Mouse (Mus musculus): ENCODE measurements around the gene Hist1h3c.

DNA sequence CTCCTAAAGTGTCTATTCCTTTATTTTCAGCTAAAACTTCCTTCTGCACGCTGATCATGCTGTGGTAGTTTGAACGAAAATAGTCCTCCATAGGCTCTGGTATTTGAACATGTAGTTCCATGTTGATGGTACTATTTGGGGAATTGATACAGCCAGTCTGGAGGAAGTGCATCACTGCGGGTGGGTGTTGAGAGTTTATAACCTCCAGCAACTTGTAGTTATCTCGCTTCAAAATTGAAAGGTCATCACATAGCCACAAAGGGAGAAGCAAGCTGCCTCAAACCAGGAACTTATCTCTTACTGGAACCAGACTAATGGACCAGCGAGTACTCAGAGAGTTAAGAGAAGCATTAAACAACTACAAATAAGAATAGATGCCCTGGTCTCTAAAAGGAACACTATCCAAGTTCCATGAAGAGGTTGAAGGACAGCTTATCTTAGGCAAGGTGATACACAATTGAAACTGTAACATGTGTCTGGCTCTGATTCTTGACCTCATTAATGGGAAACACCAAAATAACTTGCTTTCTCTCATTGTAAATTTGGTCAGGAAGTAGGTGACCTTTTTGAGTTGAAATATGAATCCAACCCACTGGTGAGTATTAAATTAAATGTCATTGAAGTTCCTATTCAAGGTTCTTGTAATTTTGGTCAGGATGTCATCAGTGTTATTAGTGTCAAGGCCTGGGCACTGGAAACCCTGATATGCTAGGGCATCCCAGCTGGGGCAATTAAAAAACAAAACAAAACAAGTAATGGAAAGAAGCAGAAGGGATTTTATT lies 28.9 kb downstream of the Hist1h3c start:
- TF ChIP-seq CTCF (IDR thresholded peaks at IDR 0.05; ENCODE audit: low read depth, low read length) (no peak), POLR2A (IDR thresholded peaks at IDR 0.05; ENCODE audit: insufficient read depth, low read length) (no peak)
